Mouse (Mus musculus) cerebral cortex, adult 2 months (tissue): ENCODE measurements around the gene Cyp2t4.

Experiments used
- WGBS: fragments of 180-500 bp; shearing (Covaris S2); methylation state at CpG from one replicate; pipeline ENCODE4 v1.1.7; 2018; 5-methylcytosine and 5-hydroxymethylcytosine counted together

Gene Cyp2t4

DNA sequence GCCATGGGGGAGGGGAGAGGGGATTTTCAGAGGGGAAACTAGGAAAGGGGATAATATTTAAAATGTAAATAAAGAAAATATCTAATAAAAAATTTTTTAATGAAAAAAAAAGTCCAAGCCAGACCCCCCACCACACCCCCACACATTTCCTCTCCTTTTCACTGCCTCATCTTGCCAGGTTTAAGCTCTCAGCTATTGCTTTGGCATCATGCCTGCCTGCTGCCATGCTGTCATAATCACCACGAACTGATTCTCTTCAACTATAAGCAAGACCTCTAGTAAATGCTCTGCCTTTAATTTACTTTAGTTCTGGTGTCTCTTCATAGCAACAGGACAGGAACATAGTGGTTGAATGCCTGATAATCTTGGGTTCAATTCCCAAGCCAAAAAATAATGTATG, 29.0 kb downstream of the Cyp2t4 start:
- WGBS: 32% methylated on average over 1 of the region's 1 CpGs

DNA sequence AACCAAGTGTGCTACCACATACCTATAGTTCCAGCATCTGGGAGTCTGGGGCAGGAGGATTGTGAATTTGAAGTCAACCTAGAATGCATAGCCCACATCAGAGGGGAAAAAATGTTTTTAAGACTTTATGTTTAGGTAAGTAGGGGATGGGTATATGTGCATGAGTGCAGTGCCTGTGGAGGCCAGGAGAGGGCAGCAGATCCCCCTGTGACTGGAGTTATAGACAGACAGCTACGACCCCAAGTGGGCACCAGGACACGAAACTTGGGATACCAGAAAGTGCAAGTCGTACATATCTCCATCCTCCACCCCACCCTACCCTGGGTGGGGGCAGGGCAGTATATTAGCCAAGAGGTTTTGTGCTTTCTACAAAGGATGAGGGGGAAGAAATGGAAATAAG, 31.4 kb downstream of the Cyp2t4 start:
- WGBS: 58% methylated on average over 3 of the region's 3 CpGs

DNA sequence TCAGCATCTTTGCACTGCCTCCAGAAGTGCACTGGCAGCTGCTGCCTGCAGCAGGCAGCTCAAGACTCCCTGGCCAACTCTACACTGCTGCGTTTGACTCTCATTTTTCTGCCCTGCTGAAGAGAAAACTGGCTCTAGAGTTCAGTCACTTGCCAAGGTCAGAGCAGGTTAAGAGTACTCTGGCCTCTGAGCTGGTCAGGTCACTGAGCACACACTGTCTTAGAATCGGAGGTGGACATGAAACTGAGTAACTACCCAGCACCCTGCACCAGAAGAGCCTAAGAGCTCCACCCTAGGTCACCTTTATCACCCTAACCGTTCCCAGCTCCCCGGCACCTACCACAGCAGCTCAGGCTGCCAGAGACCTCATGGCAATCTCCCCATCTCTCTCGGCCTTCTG, 32.5 kb downstream of the Cyp2t4 start:
- WGBS: 82% methylated on average over 5 of the region's 5 CpGs

DNA sequence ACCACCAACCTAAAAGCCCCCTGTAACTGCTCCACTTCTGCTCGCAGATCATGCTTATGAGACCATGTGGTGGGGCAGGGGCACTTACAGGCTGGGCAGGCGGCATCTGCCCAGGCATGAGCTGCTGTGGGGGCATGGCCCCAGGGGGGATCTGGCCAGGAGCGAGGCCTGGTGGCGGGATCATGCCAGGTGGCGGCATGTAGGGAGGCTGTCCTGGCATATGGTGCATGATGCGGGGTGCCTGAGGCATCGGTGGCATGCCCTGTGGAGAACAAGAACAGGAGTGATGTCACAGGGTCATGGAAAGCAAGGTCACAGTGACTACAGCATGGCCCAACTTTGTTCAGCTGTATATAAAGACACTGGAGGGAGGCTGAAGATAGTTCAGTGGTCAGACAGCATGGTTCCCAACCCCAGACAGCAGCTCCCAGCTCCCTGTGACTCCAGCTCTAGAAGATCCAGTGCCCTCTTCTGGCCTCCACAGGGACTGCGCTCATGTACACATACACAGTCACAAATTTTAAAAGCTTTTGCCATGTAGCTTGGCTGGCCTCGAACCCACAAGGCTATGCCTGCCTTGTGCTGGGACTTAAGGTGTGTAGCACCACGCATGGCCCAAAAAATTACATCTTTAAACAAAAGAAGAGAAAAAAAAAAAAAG, 35.9 kb downstream of the Cyp2t4 start:
- 93% methylated on average over 10 of the region's 10 CpGs for WGBS

DNA sequence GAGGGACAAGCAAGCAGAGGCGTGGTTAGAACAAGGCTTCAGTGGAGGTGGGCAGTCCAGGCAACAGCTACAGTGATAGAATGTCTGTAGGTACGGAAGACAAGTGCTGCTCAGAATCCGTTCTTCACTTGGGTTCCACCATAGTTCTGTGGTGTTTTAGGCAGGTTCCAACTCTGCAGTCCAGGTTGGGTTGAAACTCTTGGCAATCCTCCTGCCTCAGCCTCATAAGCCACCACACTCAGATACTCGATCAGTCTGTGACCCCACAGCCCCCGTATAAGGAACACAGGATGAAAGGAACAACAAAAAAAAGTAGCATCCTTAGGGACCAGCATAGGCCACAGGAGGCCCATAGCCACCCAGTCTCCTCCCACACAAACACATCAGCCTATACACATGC, 38.9 kb downstream of the Cyp2t4 start:
- WGBS: 96% methylated on average over 5 of the region's 5 CpGs

DNA sequence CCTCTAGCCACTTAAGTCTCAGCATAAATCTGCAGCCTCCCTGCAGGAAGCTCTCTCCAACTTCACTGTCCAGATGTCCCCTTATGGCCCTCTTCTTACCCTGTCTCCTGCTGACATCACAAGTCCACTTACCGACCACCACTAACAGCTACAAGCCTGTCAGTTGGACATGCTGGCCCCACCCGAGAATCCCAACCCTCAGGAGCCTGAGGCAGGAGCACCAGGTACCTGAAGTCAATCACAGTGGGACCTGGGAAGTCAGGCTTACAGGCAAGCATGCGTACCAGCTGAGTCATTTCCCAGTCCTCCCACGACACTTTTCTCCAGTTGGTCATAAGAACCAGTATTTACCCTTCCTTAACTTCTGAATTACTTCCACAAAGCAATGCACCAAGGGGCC, 40.2 kb downstream of the Cyp2t4 start:
- WGBS: 66% methylated on average over 4 of the region's 4 CpGs

DNA sequence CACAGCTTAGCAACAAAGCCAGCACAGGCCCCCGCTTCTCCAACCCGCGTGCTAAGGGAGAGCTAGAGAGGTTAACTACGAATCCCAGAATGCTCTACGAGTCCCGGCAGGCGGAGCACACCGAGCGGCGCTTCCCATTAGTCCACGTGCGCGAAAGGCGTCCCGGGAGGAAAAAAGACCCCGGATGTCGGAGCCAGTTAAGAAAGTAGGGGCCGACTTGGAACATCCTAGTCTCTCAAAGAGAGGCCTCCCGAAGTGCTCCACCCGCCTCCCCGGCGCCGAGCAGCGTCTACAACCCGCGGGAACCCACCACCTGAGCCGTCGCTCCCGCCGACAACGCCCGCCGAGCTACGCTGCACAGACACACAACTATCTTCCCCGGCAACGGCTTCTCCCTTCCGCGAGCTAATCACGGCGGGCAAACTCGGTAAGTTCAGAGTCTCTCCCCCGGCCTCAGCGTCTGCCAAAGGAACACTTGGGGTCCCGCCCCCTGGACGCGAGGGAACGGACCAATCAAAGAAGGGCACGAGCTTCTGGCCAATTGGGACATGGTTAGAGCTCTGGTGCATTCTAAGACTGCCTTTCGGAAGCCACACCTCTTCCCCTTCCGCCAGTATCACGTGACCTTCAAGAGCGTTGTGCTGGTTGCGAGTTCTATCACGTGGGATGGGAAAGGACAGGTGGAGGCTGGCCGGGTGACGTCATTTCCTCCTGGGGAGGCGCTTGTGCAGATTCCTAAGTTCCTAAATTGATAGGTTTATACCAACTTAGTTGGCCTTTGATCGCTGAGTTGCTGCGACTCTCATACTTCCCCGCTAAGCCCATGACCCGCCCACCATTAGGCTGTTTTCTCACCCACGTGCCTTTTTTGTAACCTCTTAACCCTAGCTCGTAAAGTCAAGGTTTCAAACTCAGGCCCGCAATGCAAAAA, 42.4 kb downstream of the Cyp2t4 start, which contains the start of the genes BC024978 and Snrpa:
Gene BC024978, plus strand, starts transcription at position 101 of the 931 bp plus-strand sequence.
Gene Snrpa, minus strand, starts transcription at position 591 of the 931 bp plus-strand sequence.
- WGBS: 1% methylated on average over 64 of the region's 64 CpGs

DNA sequence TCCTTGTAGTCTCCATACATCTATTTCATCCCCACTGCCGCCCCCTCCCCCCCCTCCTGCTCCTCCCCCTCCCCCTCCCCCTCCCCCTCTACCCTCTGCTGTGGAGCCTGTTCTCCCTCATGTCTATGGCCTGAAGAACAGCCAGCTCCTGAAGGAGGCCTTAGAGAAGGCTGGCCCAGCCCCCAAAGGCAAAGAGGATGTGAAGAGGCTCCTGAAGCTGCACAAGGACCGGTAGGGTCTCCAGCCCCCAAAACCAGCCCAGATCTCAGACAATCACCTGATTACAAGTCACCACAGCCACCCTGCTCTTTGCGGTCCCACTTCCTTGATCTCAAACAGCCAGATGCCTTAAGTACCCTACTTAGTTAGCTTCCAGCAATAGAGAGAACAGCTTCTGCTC, 43.6 kb downstream of the Cyp2t4 start:
- WGBS: 85% methylated on average over 3 of the region's 3 CpGs

DNA sequence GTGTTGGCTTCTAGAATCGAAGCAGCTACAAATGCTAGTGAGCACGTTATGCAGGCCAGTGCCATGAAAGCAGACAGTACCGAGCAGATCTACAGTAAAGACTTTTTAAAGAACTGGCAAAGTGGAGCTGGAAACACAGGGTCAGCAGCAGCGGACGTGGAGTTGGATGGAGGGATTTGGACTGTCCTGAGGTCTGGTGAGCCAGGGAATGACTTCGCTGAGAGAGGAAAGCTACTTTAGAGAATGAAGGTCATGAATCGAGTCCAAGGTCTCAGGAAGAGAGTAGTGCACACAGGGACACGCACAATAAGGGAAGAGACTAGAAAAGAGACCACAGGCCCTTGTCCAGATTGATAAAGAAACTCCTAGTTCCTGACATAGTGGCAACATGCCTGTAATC, 44.1 kb downstream of the Cyp2t4 start:
- 93% methylated on average over 8 of the region's 8 CpGs for WGBS

DNA sequence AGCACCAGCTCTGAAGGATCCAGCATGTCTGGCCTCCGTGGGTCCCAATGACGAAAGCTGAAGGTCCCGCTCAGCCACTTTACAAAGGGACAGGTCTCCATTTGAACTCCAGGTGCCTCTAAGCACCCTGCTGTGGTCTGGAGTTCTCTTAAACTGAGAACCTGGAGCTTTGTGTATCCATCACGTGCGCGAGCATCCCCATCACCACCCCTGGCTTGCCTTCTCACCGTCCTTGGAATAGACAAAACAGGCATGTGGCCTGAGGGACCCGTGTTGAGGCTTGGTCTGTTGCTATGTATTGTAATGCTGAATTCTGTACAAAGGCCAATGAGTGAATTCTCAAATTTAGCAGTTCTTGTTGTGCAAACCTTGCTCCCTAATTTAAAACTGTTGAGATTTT, 45.3 kb downstream of the Cyp2t4 start:
- 89% methylated on average over 8 of the region's 8 CpGs for WGBS

DNA sequence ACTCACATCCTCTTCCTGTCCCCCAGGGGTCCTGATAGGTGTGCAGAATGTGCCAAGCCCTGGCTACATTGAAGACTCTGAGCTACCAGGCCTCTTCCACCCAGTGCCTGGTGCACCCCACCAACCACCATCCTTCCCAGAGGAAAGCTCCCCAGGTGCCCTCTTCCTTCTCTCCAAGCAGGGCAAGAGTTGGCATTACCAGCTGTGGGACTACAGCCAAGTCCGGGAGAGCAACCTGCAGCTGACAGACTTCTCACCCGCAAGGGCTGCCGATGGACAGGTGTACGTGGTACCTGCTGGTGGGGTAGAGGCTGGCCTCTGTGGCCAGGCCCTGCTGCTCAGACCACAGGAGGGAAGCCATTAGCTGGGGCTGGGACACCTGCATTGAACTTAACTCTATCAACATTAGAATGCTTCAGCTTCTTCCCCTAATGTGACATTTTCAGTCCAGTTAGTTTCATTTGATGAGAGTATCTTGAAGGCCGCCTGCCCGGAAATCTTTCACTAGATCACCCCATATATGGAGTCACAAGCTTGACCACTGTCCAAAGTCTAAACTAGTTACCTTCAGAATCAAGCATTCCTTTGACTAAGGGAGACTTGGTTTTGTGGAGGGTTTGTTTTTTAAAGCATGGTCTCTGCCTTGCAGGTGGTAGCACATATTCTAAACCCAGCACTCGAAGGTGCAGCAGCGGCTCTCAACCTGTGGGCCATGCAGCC, 50.4 kb downstream of the Cyp2t4 start:
- WGBS: 93% methylated on average over 8 of the region's 8 CpGs
